Comparison of ENCODE assay signal across 9 mouse cellular contexts in the genomic region with DNA sequence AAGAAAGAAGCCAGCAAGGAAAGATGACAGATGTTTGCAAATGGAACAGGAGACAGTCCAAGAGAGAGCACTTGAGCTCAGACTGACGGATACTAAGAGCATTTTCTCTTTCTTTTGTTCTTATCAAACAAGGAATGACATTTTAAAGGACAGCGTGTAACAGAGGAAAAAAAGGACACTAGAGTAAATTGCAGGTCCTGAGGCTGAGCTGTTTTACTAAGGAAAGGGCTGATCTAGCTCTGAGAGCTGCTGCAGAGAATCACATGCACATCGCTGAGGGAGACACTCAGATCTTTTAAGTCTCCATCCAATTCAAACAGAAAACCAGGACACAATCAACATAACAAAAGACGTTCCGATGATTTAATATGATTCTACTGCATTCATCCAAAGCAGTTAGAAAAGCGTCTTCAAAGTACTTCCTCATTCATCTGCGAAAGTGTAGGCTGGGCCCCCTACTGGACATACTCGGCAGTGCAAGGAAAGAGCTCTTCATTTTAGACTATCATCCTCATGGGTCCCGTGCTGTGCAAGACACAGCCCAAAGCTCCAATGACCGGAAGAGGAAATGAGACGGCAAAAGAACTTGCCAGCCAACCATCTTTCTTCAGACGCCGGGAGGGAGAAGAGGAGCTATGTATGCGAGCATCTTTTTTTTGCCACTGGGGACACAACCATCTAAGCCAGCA.
DNase-seq lines count a peak whose midpoint lies in the region; ATAC-seq and TF ChIP-seq lines count a peak whose summit lies in the region.
"Had no signal": no experiment of that assay in that cellular context is flagged by ENCODE, and none has a peak within 500 bp of the region (broad histone marks: within the 10 kb centered on the region; RNA-seq: fewer than 3 reads in every experiment).

No protein-coding gene starts in this region.

- peaks cover 0 to 2% of the 10 kb centered on the region in 2 experiments; a peak in 1 of 4 replicates for H3K4me1 ChIP-seq in CH12.LX (ENCODE audit: control insufficient read depth in 1 of 2, insufficient read depth in 2 of 2)
- H3K4me1 ChIP-seq in embryonic facial prominence, embryonic 12.5 days = no peaks in the 10 kb centered on the region
- H3K4me1 ChIP-seq in heart, embryonic 14.5 days (ENCODE audit: control insufficient read depth in 2 of 2, insufficient read depth in 2 of 2, low read length in 2 of 2) = no peaks in the 10 kb centered on the region
- H3K4me1 ChIP-seq in liver, embryonic 13.5 days (replicated peaks) = no peaks in the 10 kb centered on the region
- H3K4me1 ChIP-seq in olfactory bulb, adult 2 months (ENCODE audit: control insufficient read depth, insufficient read depth, low read length) = no peaks in the 10 kb centered on the region

- peak; percentile 79 for DNase-seq in CH12.LX (ENCODE audit: extremely low read depth)
- DNase-seq in adrenal gland, postnatal 25 days = peak; percentile 74
- peak; percentile 46 to 77 for DNase-seq in kidney, postnatal 25 days
- peak; percentile 19 for DNase-seq in liver, embryonic 13.5 days

- no peak overlapping the region for H3K4me2 ChIP-seq in CH12.LX (ENCODE audit: insufficient read depth, low read depth, poor library complexity, severe bottlenecking)
- peak overlapping the region; percentile 21; the same call in 1 of the 2 replicates for H3K4me2 ChIP-seq in embryonic facial prominence, embryonic 12.5 days (replicated peaks)
- peak overlapping the region; percentile 59 for H3K4me2 ChIP-seq in heart, embryonic 14.5 days (ENCODE audit: low read length)
- no peak overlapping the region for H3K4me2 ChIP-seq in liver, embryonic 13.5 days

- in situ Hi-C loops in CH12.LX (cut with MboI; ENCODE audit: low pct_ligation_motif_present, low pct_unique_long_range_greater_than_20kb, low sequenced_read_pairs) = no loop called here

- WGBS in embryonic facial prominence, embryonic 12.5 days = 38% methylated on average over 14 of the region's 14 CpGs
- 24% methylated on average over 14 of the region's 14 CpGs for WGBS in heart, embryonic 14.5 days
- WGBS in liver, embryonic 13.5 days (ENCODE audit: insufficient replicate concordance) = 24% methylated on average over 14 of the region's 14 CpGs
- WGBS in olfactory bulb, adult 2 months = 27% methylated on average over 14 of the region's 14 CpGs

- TF ChIP-seq RAD21 in CH12.LX (IDR thresholded peaks at IDR 0.05; ENCODE audit: low read depth, low read length) = peak; percentile 27

- H3K9ac ChIP-seq in CH12.LX (ENCODE audit: insufficient read depth, low read depth) = no peak overlapping the region
- H3K9ac ChIP-seq in embryonic facial prominence, embryonic 12.5 days = no peak overlapping the region
- peak overlapping the region; percentile 40; the same call in 1 of the 2 replicates for H3K9ac ChIP-seq in heart, embryonic 14.5 days (ENCODE audit: low read length)
- no peak overlapping the region for H3K9ac ChIP-seq in liver, embryonic 13.5 days

- dilution Hi-C loops in CH12.LX (cut with MboI; ENCODE audit: extremely low pct_ligation_motif_present, extremely low pct_unique_long_range_greater_than_20kb, low sequenced_read_pairs) = no loop called here

- H3K27ac ChIP-seq in CH12.LX (ENCODE audit: insufficient read depth, low read depth) = no peak overlapping the region
- H3K27ac ChIP-seq in embryonic facial prominence, embryonic 12.5 days = no peak overlapping the region
- no peak overlapping the region for H3K27ac ChIP-seq in heart, embryonic 14.5 days (replicated peaks in 1 of 2; ENCODE audit: control insufficient read depth in 1 of 2, insufficient read depth in 1 of 2, low read depth in 2 of 2, low read length in 2 of 2)
- no peak overlapping the region for H3K27ac ChIP-seq in liver, embryonic 13.5 days
- H3K27ac ChIP-seq in olfactory bulb, adult 2 months (ENCODE audit: insufficient read depth, low read depth, low read length) = no peak overlapping the region

- TF ChIP-seq POLR2A in CH12.LX (IDR thresholded peaks at IDR 0.05; ENCODE audit: low read depth, low read length) = no peak
- TF ChIP-seq POLR2A in olfactory bulb, adult 2 months (IDR thresholded peaks at IDR 0.05; ENCODE audit: insufficient read depth, low read depth, low read length) = no peak

- H3K9me3 ChIP-seq in CH12.LX (replicated peaks; ENCODE audit: low read length) = no peaks in the 10 kb centered on the region
- H3K9me3 ChIP-seq in embryonic facial prominence, embryonic 12.5 days = no peaks in the 10 kb centered on the region
- H3K9me3 ChIP-seq in heart, embryonic 14.5 days (ENCODE audit: control insufficient read depth, low read length) = no peaks in the 10 kb centered on the region
- H3K9me3 ChIP-seq in liver, embryonic 13.5 days (replicated peaks) = no peaks in the 10 kb centered on the region

- TF ChIP-seq CTCF in CH12.LX (conservative IDR thresholded peaks at IDR 0.05 in 1 of 2, IDR thresholded peaks at IDR 0.05 in 1 of 2; ENCODE audit: low read depth in 2 of 2, low read length in 2 of 2) = peak; percentile 57 to 87
- TF ChIP-seq CTCF in olfactory bulb, adult 2 months (IDR thresholded peaks at IDR 0.05; ENCODE audit: insufficient read depth, low read depth, low read length) = peak; percentile 35; the same call in 1 of the 2 replicates

- H3K27me3 ChIP-seq in CH12.LX (replicated peaks) = no peaks in the 10 kb centered on the region
- H3K27me3 ChIP-seq in embryonic facial prominence, embryonic 12.5 days = no peaks in the 10 kb centered on the region
- H3K27me3 ChIP-seq in heart, embryonic 14.5 days (ENCODE audit: control insufficient read depth, insufficient read depth, low read length) = no peaks in the 10 kb centered on the region
- no peaks in the 10 kb centered on the region for H3K27me3 ChIP-seq in liver, embryonic 13.5 days

- no peak overlapping the region for H3K4me3 ChIP-seq in CH12.LX (replicated peaks in 1 of 3; ENCODE audit: low read depth in 2 of 3, low read length in 2 of 3, poor library complexity in 1 of 3)
- H3K4me3 ChIP-seq in embryonic facial prominence, embryonic 12.5 days = no peak overlapping the region
- peak overlapping the region in 1 of 2 experiments; percentile 24; a peak in 2 of 4 replicates for H3K4me3 ChIP-seq in heart, embryonic 14.5 days (ENCODE audit: control insufficient read depth in 1 of 2, insufficient read depth in 1 of 2, low read depth in 1 of 2, low read length in 2 of 2)
- H3K4me3 ChIP-seq in liver, embryonic 13.5 days (replicated peaks) = no peak overlapping the region
- no peak overlapping the region for H3K4me3 ChIP-seq in olfactory bulb, adult 2 months (ENCODE audit: insufficient read depth, low read depth, low read length)
- H3K4me3 ChIP-seq: erythroblast, embryonic 14.5 days had no signal

- no peaks in the 10 kb centered on the region for H3K36me3 ChIP-seq in CH12.LX (replicated peaks in 1 of 2; ENCODE audit: control insufficient read depth in 1 of 2, insufficient read depth in 1 of 2, low read length in 1 of 2)
- no peaks in the 10 kb centered on the region for H3K36me3 ChIP-seq in embryonic facial prominence, embryonic 12.5 days
- H3K36me3 ChIP-seq in heart, embryonic 14.5 days (ENCODE audit: control insufficient read depth, insufficient read depth, low read length) = no peaks in the 10 kb centered on the region
- no peaks in the 10 kb centered on the region for H3K36me3 ChIP-seq in liver, embryonic 13.5 days

- ATAC-seq in embryonic facial prominence, embryonic 12.5 days (ENCODE audit: insufficient number of reproducible peaks, insufficient read depth, low FRiP score, low TSS enrichment) = no peak
- no peak for ATAC-seq in heart, embryonic 14.5 days (ENCODE audit: insufficient number of reproducible peaks, insufficient read depth, low FRiP score, low read depth)
- no peak for ATAC-seq in liver, embryonic 13.5 days (ENCODE audit: low read depth)
- no peak for ATAC-seq in inflammation-experienced regulatory T-cells, adult 6 months

- TF ChIP-seq EP300 in CH12.LX (IDR thresholded peaks at IDR 0.05; ENCODE audit: low read length) = no peak

- no peaks in the 10 kb centered on the region for H3K79me2 ChIP-seq in CH12.LX (replicated peaks; ENCODE audit: control insufficient read depth, extremely low read depth, insufficient read depth, poor library complexity, severe bottlenecking)

TF ChIP-seq in CH12.LX, 34 proteins besides CTCF, POLR2A, EP300 and RAD21:
- TF ChIP-seq USF2 (conservative IDR thresholded peaks at IDR 0.05; ENCODE audit: low read depth, low read length) (no peak), ELF1 (IDR thresholded peaks at IDR 0.05; ENCODE audit: low read depth, low read length) (peak; percentile 49; the same call in 1 of the 2 replicates), SMC3 (IDR thresholded peaks at IDR 0.05; ENCODE audit: low read depth, low read length) (peak; percentile 6; the same call in 1 of the 2 replicates), ZMIZ1 (IDR thresholded peaks at IDR 0.05; ENCODE audit: low read depth, low read length) (no peak), JUND (conservative IDR thresholded peaks at IDR 0.05; ENCODE audit: low read depth, low read length) (no peak)
TF ChIP-seq in CH12.LX: peak in this region for 2.

Comparison
In these comparisons a context has a peak if more than half of its experiments do, and no peak if none do; other contexts are left out.
1. DNase-seq: peak in every context shown above with its lines; median percentile 79 in CH12.LX; 74 in adrenal gland, postnatal 25 days; 62 in kidney, postnatal 25 days; 19 in liver, embryonic 13.5 days.
2. H3K4me2 ChIP-seq: peak in embryonic facial prominence, embryonic 12.5 days (single experiment) and heart, embryonic 14.5 days (single experiment); none in CH12.LX (single experiment) and liver, embryonic 13.5 days (single experiment).